10 mouse cellular contexts compared by ENCODE assay signal in the genomic region with DNA sequence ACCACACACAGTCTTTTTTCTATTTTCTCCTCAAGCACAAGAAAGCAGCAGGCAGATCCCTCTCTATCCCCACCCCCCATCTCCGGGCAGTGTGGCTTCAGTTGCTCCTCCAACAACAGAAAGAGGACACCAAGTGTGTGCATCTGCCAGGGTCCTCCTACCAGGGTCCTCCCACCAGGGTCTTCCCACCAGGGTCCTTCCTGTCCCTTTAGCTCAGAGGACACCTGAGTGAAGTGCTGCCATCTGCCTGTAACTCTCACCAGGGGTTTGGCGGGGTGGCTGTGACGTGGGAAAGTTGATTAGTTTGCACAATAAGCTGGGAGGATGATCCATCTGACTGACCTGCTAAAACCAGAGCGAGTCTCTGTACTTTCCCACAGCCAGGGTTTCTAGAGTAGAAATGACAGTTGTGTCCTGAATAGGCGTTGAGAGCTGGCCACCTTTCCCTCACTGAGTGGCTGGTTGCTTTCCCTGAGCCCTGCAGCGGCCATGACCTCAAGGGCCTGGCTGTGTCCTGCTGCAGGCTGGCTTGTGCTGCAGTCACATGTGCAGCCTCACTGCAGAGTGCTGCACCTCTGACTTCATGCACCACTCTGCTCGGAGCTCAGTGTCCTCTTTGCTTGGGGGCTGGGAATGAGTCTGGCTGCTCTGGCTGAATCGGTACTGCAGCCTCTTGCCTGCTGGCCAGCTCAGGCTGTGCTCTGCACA. TPM values are rescaled to one million over a fixed set of nuclear protein-coding genes. Genes with fewer than 3 reads are reported as not detected.
DNase-seq lines count a peak whose midpoint lies in the region; ATAC-seq and TF ChIP-seq lines count a peak whose summit lies in the region.
"Had no signal": no experiment of that assay in that cellular context is flagged by ENCODE, and none has a peak within 500 bp of the region (broad histone marks: within the 10 kb centered on the region; RNA-seq: fewer than 3 reads in every experiment).

No protein-coding gene starts in this region.

- peak; percentile 28; the same call in 1 of the 2 replicates for TF ChIP-seq CTCF in heart, postnatal 0 days (IDR thresholded peaks at IDR 0.05; ENCODE audit: low read depth)

- H3K27ac ChIP-seq in hindbrain, embryonic 10.5 days, result peak overlapping the region; percentile 40; the same call in 1 of the 2 replicates
- no peak overlapping the region for H3K27ac ChIP-seq in hindbrain, embryonic 11.5 days (ENCODE audit: low read depth, low read length)
- H3K27ac ChIP-seq in heart, postnatal 0 days (ENCODE audit: low read depth), result no peak overlapping the region
- H3K27ac ChIP-seq in liver, embryonic 16.5 days (ENCODE audit: low read length), result no peak overlapping the region
- H3K27ac ChIP-seq: macrophage had no signal

- WGBS in hindbrain, embryonic 10.5 days, result 45% methylated on average over 8 of the region's 8 CpGs
- WGBS in hindbrain, embryonic 11.5 days, result 49% methylated on average over 8 of the region's 8 CpGs
- WGBS in heart, postnatal 0 days, result 45% methylated on average over 8 of the region's 8 CpGs
- WGBS in liver, embryonic 16.5 days (ENCODE audit: insufficient replicate concordance), result 40% methylated on average over 8 of the region's 8 CpGs

- H3K4me1 ChIP-seq in hindbrain, embryonic 10.5 days (replicated peaks), result peaks cover 11% of the 10 kb centered on the region
- no peaks in the 10 kb centered on the region for H3K4me1 ChIP-seq in hindbrain, embryonic 11.5 days (replicated peaks; ENCODE audit: control insufficient read depth, insufficient read depth, low read length)
- no peaks in the 10 kb centered on the region for H3K4me1 ChIP-seq in heart, postnatal 0 days (ENCODE audit: control insufficient read depth, insufficient read depth)
- no peaks in the 10 kb centered on the region; the same call in 1 of the 2 replicates for H3K4me1 ChIP-seq in liver, embryonic 16.5 days (ENCODE audit: control insufficient read depth, low read depth, low read length)

- no peak overlapping the region for H3K9ac ChIP-seq in hindbrain, embryonic 11.5 days (ENCODE audit: low read depth, low read length)
- H3K9ac ChIP-seq in heart, postnatal 0 days (replicated peaks; ENCODE audit: low read depth, low read length), result no peak overlapping the region
- no peak overlapping the region for H3K9ac ChIP-seq in liver, embryonic 16.5 days (ENCODE audit: low read depth, low read length)

- H3K4me3 ChIP-seq in hindbrain, embryonic 10.5 days, result no peak overlapping the region
- no peak overlapping the region for H3K4me3 ChIP-seq in hindbrain, embryonic 11.5 days (ENCODE audit: low read depth, low read length)
- H3K4me3 ChIP-seq in heart, postnatal 0 days (ENCODE audit: low read depth, low read length), result no peak overlapping the region
- no peak overlapping the region for H3K4me3 ChIP-seq in liver, embryonic 16.5 days (ENCODE audit: low read depth, low read length)

- H3K4me2 ChIP-seq in hindbrain, embryonic 11.5 days (replicated peaks; ENCODE audit: low read depth, low read length), result no peak overlapping the region
- H3K4me2 ChIP-seq in heart, postnatal 0 days (ENCODE audit: low read depth, low read length), result no peak overlapping the region
- H3K4me2 ChIP-seq in liver, embryonic 16.5 days (ENCODE audit: low read depth, low read length), result no peak overlapping the region

- ATAC-seq in hindbrain, embryonic 11.5 days (ENCODE audit: low FRiP score), result no peak
- peak; percentile 47; the same call in 1 of the 2 replicates for ATAC-seq in heart, postnatal 0 days (ENCODE audit: insufficient read depth, low read depth)
- 0 out of 2 replicates have a peak, but pooled peaks have one; percentile 19 for ATAC-seq in liver, embryonic 16.5 days (ENCODE audit: low read depth)
- ATAC-seq in megakaryocyte-erythroid progenitor cell, adult 5-6 weeks (replicated peaks; ENCODE audit: low FRiP score, low TSS enrichment, poor library complexity, severe bottlenecking), result no peak

- H3K36me3 ChIP-seq in hindbrain, embryonic 10.5 days, result peaks cover 14% of the 10 kb centered on the region; the same call in 1 of the 2 replicates
- H3K36me3 ChIP-seq in hindbrain, embryonic 11.5 days (ENCODE audit: control insufficient read depth, insufficient read depth, low read length), result no peaks in the 10 kb centered on the region
- 0 out of 2 replicates have a peak, but pooled peaks cover 4% of the 10 kb centered on the region for H3K36me3 ChIP-seq in heart, postnatal 0 days (replicated peaks; ENCODE audit: control insufficient read depth, insufficient read depth, low read length)
- H3K36me3 ChIP-seq in liver, embryonic 16.5 days (ENCODE audit: control insufficient read depth, insufficient read depth), result no peaks in the 10 kb centered on the region

- TF ChIP-seq EP300 in heart, postnatal 0 days (IDR thresholded peaks at IDR 0.05; ENCODE audit: low read depth), result no peak

- H3K27me3 ChIP-seq in hindbrain, embryonic 10.5 days (ENCODE audit: insufficient read depth, poor library complexity, severe bottlenecking), result no peaks in the 10 kb centered on the region
- H3K27me3 ChIP-seq in hindbrain, embryonic 11.5 days (ENCODE audit: control insufficient read depth, insufficient read depth, low read length), result no peaks in the 10 kb centered on the region
- H3K27me3 ChIP-seq in heart, postnatal 0 days (ENCODE audit: control insufficient read depth, insufficient read depth, low read length), result no peaks in the 10 kb centered on the region
- no peaks in the 10 kb centered on the region for H3K27me3 ChIP-seq in liver, embryonic 16.5 days (ENCODE audit: control insufficient read depth, insufficient read depth, low read depth, low read length)

- DNase-seq in hindbrain, embryonic 10.5 days (ENCODE audit: low spot score), result no peak
- DNase-seq in hindbrain, embryonic 11.5 days (ENCODE audit: low spot score), result no peak
- DNase-seq in adrenal gland, postnatal 25 days, result peak; percentile 36
- DNase-seq in heart, postnatal 0 days (ENCODE audit: low spot score), result no peak
- no peak for DNase-seq in gastrocnemius, adult 8-10 months (ENCODE audit: low spot score in 2 of 2)

- H3K9me3 ChIP-seq in hindbrain, embryonic 10.5 days, result no peaks in the 10 kb centered on the region
- H3K9me3 ChIP-seq in hindbrain, embryonic 11.5 days (ENCODE audit: control insufficient read depth, low read length), result no peaks in the 10 kb centered on the region
- H3K9me3 ChIP-seq in heart, postnatal 0 days (replicated peaks; ENCODE audit: control insufficient read depth, low read length), result no peaks in the 10 kb centered on the region
- no peaks in the 10 kb centered on the region for H3K9me3 ChIP-seq in liver, embryonic 16.5 days (replicated peaks; ENCODE audit: control insufficient read depth, low read length)
- H3K9me3 ChIP-seq: G1E had no signal

RNA-seq across cellular contexts. Expression of a gene that starts 15.4 kb away (rescaled TPM):
- polyA plus RNA-seq in hindbrain, embryonic 10.5 days (2016; fragmentation: Nextera tagmentation; extraction: Ambion mirVana), result 0.04 and 0.13 TPM in 2 replicates
- 0.29 and 0.39 TPM in 2 replicates for polyA plus RNA-seq in hindbrain, embryonic 11.5 days (2014; fragmentation: Nextera tagmentation; extraction: Ambion mirVana)
- total RNA-seq in adrenal gland, postnatal 25 days (2021), result 0.33 and 0.55 TPM in 2 replicates
- total RNA-seq in heart, postnatal 0 days (2014; rRNA removed; ENCODE audit: low replicate concordance), result 2.5 and 4.6 TPM in 2 replicates
- polyA plus RNA-seq in heart, postnatal 0 days (2015; fragmentation: Nextera tagmentation; extraction: Ambion mirVana), result 0.11 and 0.14 TPM in 2 replicates
- polyA plus RNA-seq in liver, embryonic 16.5 days (2015; fragmentation: Nextera tagmentation; extraction: Ambion mirVana), result 0.02 and 0.04 TPM in 2 replicates
- total RNA-seq in megakaryocyte-erythroid progenitor cell, adult 5-6 weeks (2014; fragmentation: Nextera tagmentation), result 0.17 TPM in 1 of 2 replicates, not detected in the other
- 0.66 TPM in 1 of 2 replicates, not detected in the other for total RNA-seq in megakaryocyte-erythroid progenitor cell, adult 5-6 weeks (2017)
- total RNA-seq in gastrocnemius, adult 8-10 months (2022), result under 1 TPM; 0.65 to 0.94 (median 0.75) TPM
- total RNA-seq: hematopoietic stem cell, adult 5-6 weeks had no signal
- polyA plus RNA-seq: G1E had no signal

RNA-seq across cellular contexts. Expression of a gene that starts 38.7 kb away (rescaled TPM):
- 58.3 and 85.0 TPM in 2 replicates for polyA plus RNA-seq in hindbrain, embryonic 10.5 days (2016; fragmentation: Nextera tagmentation; extraction: Ambion mirVana)
- polyA plus RNA-seq in hindbrain, embryonic 11.5 days (2014; fragmentation: Nextera tagmentation; extraction: Ambion mirVana), result 65.7 and 73.0 TPM in 2 replicates
- 39.6 and 47.2 TPM in 2 replicates for total RNA-seq in adrenal gland, postnatal 25 days (2021)
- 18.9 and 30.6 TPM in 2 replicates for total RNA-seq in heart, postnatal 0 days (2014; rRNA removed; ENCODE audit: low replicate concordance)
- polyA plus RNA-seq in heart, postnatal 0 days (2015; fragmentation: Nextera tagmentation; extraction: Ambion mirVana), result 26.0 and 29.1 TPM in 2 replicates
- polyA plus RNA-seq in liver, embryonic 16.5 days (2015; fragmentation: Nextera tagmentation; extraction: Ambion mirVana), result 26.1 and 27.7 TPM in 2 replicates
- 75.1 and 84.5 TPM in 2 replicates for total RNA-seq in megakaryocyte-erythroid progenitor cell, adult 5-6 weeks (2014; fragmentation: Nextera tagmentation)
- total RNA-seq in megakaryocyte-erythroid progenitor cell, adult 5-6 weeks (2017), result 73.7 and 79.4 TPM in 2 replicates
- total RNA-seq in gastrocnemius, adult 8-10 months (2022), result 10 to 100 TPM; 21.7 to 26.7 (median 25.3) TPM

Comparison
In these comparisons a context has a peak if more than half of its experiments do, and no peak if none do; other contexts are left out.
1. ATAC-seq: peak in heart, postnatal 0 days (single experiment) and liver, embryonic 16.5 days (single experiment); none in hindbrain, embryonic 11.5 days (single experiment) and megakaryocyte-erythroid progenitor cell, adult 5-6 weeks (single experiment).